Mouse (Mus musculus) limb, embryonic 14.5 days (tissue): Measurements from ENCODE around the gene Tor2a. TPM values are rescaled to one million over a fixed set of nuclear protein-coding genes. Genes with fewer than 3 reads are reported as not detected.
A peak's percentile ranks its signal among the peaks of the same experiment; 100 is the strongest.

Source experiments
- ATAC-seq: fragments of 200-750 bp; cut with Nextera tagmentation; 2 replicates; pipeline ENCODE4 v1.8.0; 2017; ENCODE audit warnings: low read depth, moderate number of reproducible peaks, moderate TSS enrichment; ENCODE audit not compliant: low FRiP score
- DNase-seq: peaks from one replicate; pipeline ENCODE4 v3.0.0-alpha.2; 2015; ENCODE audit warnings: low spot score
- H3K27ac ChIP-seq: fragments of 300-500 bp; sonication (generic); replicated peaks from 2 replicates; pipeline ENCODE4 v1.5.1; 2014; ENCODE audit warnings: low read depth, mild to moderate bottlenecking, low read length, moderate library complexity, mixed read lengths
- H3K27me3 ChIP-seq: fragments of 300-500 bp; sonication (generic); 2 replicates; pipeline ENCODE4 v1.6.1; 2014; ENCODE audit warnings: low read length, mixed read lengths; ENCODE audit not compliant: control insufficient read depth, insufficient read depth
- H3K36me3 ChIP-seq: fragments of 300-500 bp; sonication (generic); 2 replicates; pipeline ENCODE4 v1.6.1; 2014; ENCODE audit warnings: mild to moderate bottlenecking, low read length, moderate library complexity, mixed read lengths; ENCODE audit not compliant: control insufficient read depth, insufficient read depth
- H3K4me1 ChIP-seq: fragments of 300-500 bp; sonication (generic); 2 replicates; pipeline ENCODE4 v1.6.1; 2014; ENCODE audit warnings: antibody characterized with exemption, low read length, mixed read lengths; ENCODE audit not compliant: control insufficient read depth, insufficient read depth
- H3K4me2 ChIP-seq: fragments of 300-500 bp; sonication (generic); replicated peaks from 2 replicates; pipeline ENCODE4 v1.6.1; 2014; ENCODE audit warnings: low read depth, mild to moderate bottlenecking, low read length, moderate library complexity; ENCODE audit not compliant: severe bottlenecking
- H3K4me3 ChIP-seq: fragments of 300-500 bp; sonication (generic); replicated peaks from 2 replicates; pipeline ENCODE4 v1.5.1; 2014; ENCODE audit warnings: low read length
- H3K9ac ChIP-seq: fragments of 300-500 bp; sonication (generic); 2 replicates; pipeline ENCODE4 v1.6.1; 2014; ENCODE audit warnings: mild to moderate bottlenecking, low read depth, low read length, moderate library complexity; ENCODE audit not compliant: severe bottlenecking
- H3K9me3 ChIP-seq: fragments of 300-500 bp; sonication (generic); 2 replicates; pipeline ENCODE4 v1.6.1; 2016; ENCODE audit warnings: low read length; ENCODE audit not compliant: control insufficient read depth
- POLR2A ChIP-seq: fragments of 200-500 bp; IDR thresholded peaks from 2 replicates; pipeline ENCODE4 v1.8.0; 2012; ENCODE audit warnings: inconsistent platforms, mild to moderate bottlenecking, moderate library complexity, borderline replicate concordance; ENCODE audit not compliant: insufficient read depth, insufficient read length; ENCODE audit errors: extremely low read depth
- WGBS: fragments of 180-500 bp; shearing (Covaris S2); extraction: QIAGEN DNeasy Blood & Tissue Kit; methylation state at CpG from one replicate; pipeline ENCODE4 v1.1.7; 2014; 5-methylcytosine and 5-hydroxymethylcytosine counted together
- microRNA counts: library from miRNA; unstranded; fragments of <30 nt; microRNA quantifications from one replicate; lab custom pipeline; 2016
- microRNA-seq: library from miRNA; unstranded; fragments of <30 nt; microRNA quantifications from one replicate; pipeline ENCODE4, GENCODE M21; 2016
- polyA plus RNA-seq, 2 experiments: library from polyadenylated mRNA; depleted of rRNA in 1 of 2; stranded (reverse) in 1 of 2; unstranded in 1 of 2; fragments of >200 nt; fragmentation: Nextera tagmentation in 1 of 2; extraction: Ambion mirVana in 1 of 2; gene quantifications; 2 replicates each; pipeline versions ENCODE4 v1.2.1 to v1.2.3; 2012 to 2014

The Tor2a gene
- polyA plus RNA-seq, 2 experiments: 81.2 to 82.6 TPM

GRCm38 (mm10) chr2:32788581-32788980, 31.5 kb downstream of the Tor2a start:
- H3K27me3 ChIP-seq: no peaks in the 10 kb centered on the region
- H3K9me3 ChIP-seq: no peaks in the 10 kb centered on the region
- no peak for ATAC-seq
- WGBS: 44% methylated on average over 2 of the region's 2 CpGs
- no peak overlapping the region for H3K9ac ChIP-seq
- H3K4me1 ChIP-seq: peaks cover 6% of the 10 kb centered on the region
- H3K36me3 ChIP-seq: 0 out of 2 replicates have a peak, but pooled peaks cover 8% of the 10 kb centered on the region
- no peak for TF ChIP-seq POLR2A
- no peak for DNase-seq
- no peak overlapping the region for H3K4me3 ChIP-seq
- H3K4me2 ChIP-seq: no peak overlapping the region
- no peak overlapping the region for H3K27ac ChIP-seq

- no peak for DNase-seq
- WGBS: 78% methylated on average over 6 of the region's 6 CpGs
- no peaks in the 10 kb centered on the region for H3K9me3 ChIP-seq
Measured at GRCm38 (mm10) chr2:32791297-32791696, 34.3 kb downstream of the Tor2a start.

DNA sequence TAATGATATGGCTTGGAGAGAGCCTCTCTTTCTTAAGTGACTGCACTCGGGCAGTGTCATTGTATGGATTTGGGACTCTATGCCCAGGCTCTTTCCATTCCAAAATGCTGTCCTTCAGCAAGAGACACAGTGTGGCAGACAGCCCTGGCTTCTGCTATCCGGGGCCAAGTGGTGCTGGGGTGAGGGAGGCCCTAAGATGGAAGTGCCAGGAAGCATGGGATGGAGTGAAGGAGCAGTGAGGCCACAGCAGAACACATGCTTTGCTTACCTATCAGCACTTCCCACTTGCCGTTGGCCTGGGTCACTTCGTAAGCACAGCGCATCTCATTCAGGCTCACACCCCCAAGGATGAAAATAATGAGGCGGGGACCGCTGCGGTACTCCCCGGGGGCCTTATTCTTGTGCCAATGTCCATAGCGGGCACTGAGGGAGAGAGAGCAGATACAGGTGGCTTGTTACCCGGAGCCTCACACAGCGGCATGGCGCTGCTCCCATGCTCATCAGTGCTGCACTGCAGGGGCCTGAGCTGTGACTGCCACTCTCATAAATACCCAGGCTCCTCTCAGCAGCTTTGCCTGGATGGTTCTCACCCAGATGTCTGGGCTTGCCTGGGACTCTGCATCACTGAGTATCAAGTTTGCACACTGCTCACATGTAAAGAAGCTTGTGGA, 38.8 kb downstream of the Tor2a start:
- no peak overlapping the region for H3K4me3 ChIP-seq
- ATAC-seq (no peak), DNase-seq (no peak)
- no peak overlapping the region for H3K27ac ChIP-seq
- TF ChIP-seq POLR2A: no peak
- peaks cover 61% of the 10 kb centered on the region for H3K36me3 ChIP-seq
- no peak overlapping the region for H3K4me2 ChIP-seq
- WGBS: 81% methylated on average over 13 of the region's 13 CpGs
- H3K27me3 ChIP-seq: no peaks in the 10 kb centered on the region
- H3K9me3 ChIP-seq: no peaks in the 10 kb centered on the region
- H3K9ac ChIP-seq: no peak overlapping the region
- no peaks in the 10 kb centered on the region for H3K4me1 ChIP-seq

More at GRCm38 (mm10) chr2:32791297-32791696, 34.3 kb downstream of the Tor2a start:
- peaks cover 29% of the 10 kb centered on the region for H3K36me3 ChIP-seq
- no peak overlapping the region for H3K27ac ChIP-seq
- no peak overlapping the region for H3K4me2 ChIP-seq
- ATAC-seq: no peak
- no peak overlapping the region for H3K9ac ChIP-seq
- H3K4me1 ChIP-seq: no peaks in the 10 kb centered on the region
- TF ChIP-seq POLR2A: no peak
- no peaks in the 10 kb centered on the region for H3K27me3 ChIP-seq
- H3K4me3 ChIP-seq: no peak overlapping the region

DNA sequence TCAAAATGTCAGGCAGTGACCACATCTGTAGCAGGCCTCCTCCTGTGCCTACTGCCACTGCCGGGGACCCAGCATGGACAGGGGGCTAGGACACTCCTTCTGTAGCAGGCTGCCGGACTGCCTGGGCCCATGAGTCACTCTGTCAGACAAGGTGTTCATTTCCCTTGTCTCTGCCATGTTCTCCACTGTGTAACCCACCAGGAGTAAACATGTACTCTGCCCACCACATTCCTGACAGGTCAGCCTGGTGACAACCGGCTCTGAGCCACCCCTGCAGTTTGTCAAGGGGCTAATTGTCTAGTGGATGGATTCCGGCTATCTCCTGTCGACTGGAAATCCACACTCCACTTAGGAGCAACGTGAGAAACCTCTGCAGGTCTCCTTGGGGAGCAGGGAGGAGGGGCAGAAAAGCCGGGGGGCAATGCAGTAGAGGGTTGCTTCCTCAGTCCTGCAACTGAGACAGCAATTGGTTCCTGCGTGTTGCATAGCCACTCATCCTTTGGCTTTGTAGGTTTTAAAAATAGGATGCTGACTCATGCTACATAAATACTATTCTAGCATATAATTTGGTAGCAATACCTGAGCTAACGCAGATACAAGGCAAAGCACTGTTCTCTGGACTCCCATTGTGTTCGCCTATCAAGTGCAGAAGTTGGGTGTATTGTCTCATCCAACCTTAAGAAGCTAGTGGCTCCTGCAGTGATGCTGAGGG, 41.4 kb downstream of the Tor2a start:
- Histone ChIP-seq H3K4me1 (no peaks in the 10 kb centered on the region), H3K27ac (no peak overlapping the region), H3K9me3 (no peaks in the 10 kb centered on the region), H3K9ac (no peak overlapping the region), H3K36me3 (peaks cover 56% of the 10 kb centered on the region), H3K4me2 (no peak overlapping the region), H3K4me3 (no peak overlapping the region), H3K27me3 (no peaks in the 10 kb centered on the region)
- DNase-seq (no peak), ATAC-seq (no peak)
- TF ChIP-seq POLR2A: no peak
- WGBS: 61% methylated on average over 10 of the region's 10 CpGs

GRCm38 (mm10) chr2:32808816-32809566, 52.0 kb downstream of the Tor2a start:
- no peak overlapping the region for H3K9ac ChIP-seq

More at GRCm38 (mm10) chr2:32808816-32809566, 52.0 kb downstream of the Tor2a start:
- no peak overlapping the region for H3K27ac ChIP-seq
- H3K4me2 ChIP-seq: no peak overlapping the region
- WGBS: 89% methylated on average over 14 of the region's 14 CpGs
- H3K4me3 ChIP-seq: no peak overlapping the region
- no peaks in the 10 kb centered on the region for H3K27me3 ChIP-seq
- H3K36me3 ChIP-seq: peaks cover 39% of the 10 kb centered on the region
- no peaks in the 10 kb centered on the region for H3K9me3 ChIP-seq
- no peaks in the 10 kb centered on the region for H3K4me1 ChIP-seq
- no peak for DNase-seq
- TF ChIP-seq POLR2A: no peak
- ATAC-seq: no peak

MicroRNA genes within 50 kb of the gene (microRNA counts, 519-probe panel; counts per million panel counts)
- 1,743 counts per million, percentile 17 among the panel's probes with 10 or more counts for microRNA mmu-miR-2861 (lab: Ali Mortazavi, UCI)

Small RNAs within 50 kb of the gene (microRNA-seq; reads per million reads assigned to microRNA genes)
- gene Mir2861 (not detected), gene Mir3960 (not detected)

Other genes with a start within 250 kb of the Tor2a start
- 15.3 and 22.8 TPM in 2 replicates for gene Fam102a, start 221.9 kb upstream of the Tor2a start, polyA plus RNA-seq (2012; rRNA removed)
- 17.2 TPM in 2 replicates for gene Fam102a, start 221.9 kb upstream of the Tor2a start, polyA plus RNA-seq (2014; fragmentation: Nextera tagmentation; extraction: Ambion mirVana)
- gene Dpm2, start 186.4 kb upstream of the Tor2a start, polyA plus RNA-seq (2012; rRNA removed): 146 and 178 TPM in 2 replicates
- 122 TPM in 2 replicates for gene Dpm2, start 186.4 kb upstream of the Tor2a start, polyA plus RNA-seq (2014; fragmentation: Nextera tagmentation; extraction: Ambion mirVana)
- gene Pip5kl1, start 182.4 kb upstream of the Tor2a start, polyA plus RNA-seq (2012; rRNA removed): 1.9 and 3.1 TPM in 2 replicates
- gene Pip5kl1, start 182.4 kb upstream of the Tor2a start, polyA plus RNA-seq (2014; fragmentation: Nextera tagmentation; extraction: Ambion mirVana): 0.43 and 1.3 TPM in 2 replicates
- gene 9430097D07Rik, start 181.6 kb upstream of the Tor2a start, polyA plus RNA-seq (2012; rRNA removed): 0.09 TPM in 1 of 2 replicates, not detected in the other
- gene 9430097D07Rik, start 181.6 kb upstream of the Tor2a start, polyA plus RNA-seq (2014; fragmentation: Nextera tagmentation; extraction: Ambion mirVana): 0.17 TPM in 1 of 2 replicates, not detected in the other
- gene St6galnac4, start 170.1 kb upstream of the Tor2a start, polyA plus RNA-seq (2012; rRNA removed): 31.8 and 44.9 TPM in 2 replicates
- 33.3 and 33.9 TPM in 2 replicates for gene St6galnac4, start 170.1 kb upstream of the Tor2a start, polyA plus RNA-seq (2014; fragmentation: Nextera tagmentation; extraction: Ambion mirVana)
- 39.2 and 52.9 TPM in 2 replicates for gene St6galnac6, start 157.5 kb upstream of the Tor2a start, polyA plus RNA-seq (2012; rRNA removed)
- 10.7 and 11.7 TPM in 2 replicates for gene St6galnac6, start 157.5 kb upstream of the Tor2a start, polyA plus RNA-seq (2014; fragmentation: Nextera tagmentation; extraction: Ambion mirVana)
- gene Ak1, start 135.5 kb upstream of the Tor2a start, polyA plus RNA-seq (2012; rRNA removed): 25.5 and 26.7 TPM in 2 replicates
- 44.1 and 56.2 TPM in 2 replicates for gene Ak1, start 135.5 kb upstream of the Tor2a start, polyA plus RNA-seq (2014; fragmentation: Nextera tagmentation; extraction: Ambion mirVana)
- gene Eng, start 110.6 kb upstream of the Tor2a start, polyA plus RNA-seq (2012; rRNA removed): 61.4 and 91.8 TPM in 2 replicates
- gene Eng, start 110.6 kb upstream of the Tor2a start, polyA plus RNA-seq (2014; fragmentation: Nextera tagmentation; extraction: Ambion mirVana): 49.3 and 52.2 TPM in 2 replicates
- gene Fpgs, start 53.1 kb upstream of the Tor2a start, polyA plus RNA-seq (2012; rRNA removed): 75.7 and 101 TPM in 2 replicates
- gene Fpgs, start 53.1 kb upstream of the Tor2a start, polyA plus RNA-seq (2014; fragmentation: Nextera tagmentation; extraction: Ambion mirVana): 30.7 and 33.4 TPM in 2 replicates
- 211 and 240 TPM in 2 replicates for gene Cdk9, start 44.2 kb upstream of the Tor2a start, polyA plus RNA-seq (2012; rRNA removed)
- 84.7 and 87.1 TPM in 2 replicates for gene Cdk9, start 44.2 kb upstream of the Tor2a start, polyA plus RNA-seq (2014; fragmentation: Nextera tagmentation; extraction: Ambion mirVana)
- gene Sh2d3c, start 36.2 kb upstream of the Tor2a start, polyA plus RNA-seq (2012; rRNA removed): 36.8 and 52.0 TPM in 2 replicates
- gene Sh2d3c, start 36.2 kb upstream of the Tor2a start, polyA plus RNA-seq (2014; fragmentation: Nextera tagmentation; extraction: Ambion mirVana): 18.5 and 20.3 TPM in 2 replicates
- 0.14 and 0.15 TPM in 2 replicates for gene 6330409D20Rik, start 16.2 kb upstream of the Tor2a start, polyA plus RNA-seq (2012; rRNA removed)
- not detected in 2 replicates for gene 6330409D20Rik, start 16.2 kb upstream of the Tor2a start, polyA plus RNA-seq (2014; fragmentation: Nextera tagmentation; extraction: Ambion mirVana)
- 0.47 and 0.70 TPM in 2 replicates for gene Ttc16, start 18.4 kb downstream of the Tor2a start, polyA plus RNA-seq (2012; rRNA removed)
- gene Ttc16, start 18.4 kb downstream of the Tor2a start, polyA plus RNA-seq (2014; fragmentation: Nextera tagmentation; extraction: Ambion mirVana): 0.12 and 0.15 TPM in 2 replicates
- gene Ptrh1, start 18.6 kb downstream of the Tor2a start, polyA plus RNA-seq (2012; rRNA removed): 11.3 and 11.5 TPM in 2 replicates
- 5.1 and 5.8 TPM in 2 replicates for gene Ptrh1, start 18.6 kb downstream of the Tor2a start, polyA plus RNA-seq (2014; fragmentation: Nextera tagmentation; extraction: Ambion mirVana)
- gene Cfap157, start 27.2 kb downstream of the Tor2a start, polyA plus RNA-seq (2012; rRNA removed): 0.04 and 0.05 TPM in 2 replicates
- 0.11 and 0.12 TPM in 2 replicates for gene Cfap157, start 27.2 kb downstream of the Tor2a start, polyA plus RNA-seq (2014; fragmentation: Nextera tagmentation; extraction: Ambion mirVana)
- 22.2 and 22.3 TPM in 2 replicates for gene Stxbp1, start 90.0 kb downstream of the Tor2a start, polyA plus RNA-seq (2012; rRNA removed)
- gene Stxbp1, start 90.0 kb downstream of the Tor2a start, polyA plus RNA-seq (2014; fragmentation: Nextera tagmentation; extraction: Ambion mirVana): 15.8 and 20.8 TPM in 2 replicates
- gene Fam129b, start 118.9 kb downstream of the Tor2a start, polyA plus RNA-seq (2012; rRNA removed): 73.5 and 81.0 TPM in 2 replicates
- 45.9 and 46.2 TPM in 2 replicates for gene Fam129b, start 118.9 kb downstream of the Tor2a start, polyA plus RNA-seq (2014; fragmentation: Nextera tagmentation; extraction: Ambion mirVana)
- 1,366 and 1,484 TPM in 2 replicates for gene Rpl12, start 204.3 kb downstream of the Tor2a start, polyA plus RNA-seq (2012; rRNA removed)
- gene Rpl12, start 204.3 kb downstream of the Tor2a start, polyA plus RNA-seq (2014; fragmentation: Nextera tagmentation; extraction: Ambion mirVana): 237 and 247 TPM in 2 replicates
- gene Lrsam1, start 204.4 kb downstream of the Tor2a start, polyA plus RNA-seq (2012; rRNA removed): 18.0 and 20.3 TPM in 2 replicates
- gene Lrsam1, start 204.4 kb downstream of the Tor2a start, polyA plus RNA-seq (2014; fragmentation: Nextera tagmentation; extraction: Ambion mirVana): 9.4 and 11.5 TPM in 2 replicates
- 26.0 and 40.6 TPM in 2 replicates for gene Slc2a8, start 224.8 kb downstream of the Tor2a start, polyA plus RNA-seq (2012; rRNA removed)
- gene Slc2a8, start 224.8 kb downstream of the Tor2a start, polyA plus RNA-seq (2014; fragmentation: Nextera tagmentation; extraction: Ambion mirVana): 16.8 and 20.4 TPM in 2 replicates